In genomic region chr11:42815753-42816152, GRCm38 (mm10) we compare ENCODE assay signal across 15 mouse cellular contexts.
DNase-seq lines count a peak whose midpoint lies in the region; TF ChIP-seq lines count a peak whose summit lies in the region.
"Had no signal": no experiment of that assay in that cellular context is flagged by ENCODE, and none has a peak within 500 bp of the region (broad histone marks: within the 10 kb centered on the region; RNA-seq: fewer than 3 reads in every experiment).

No protein-coding gene starts in this region.

- no peak; the same call in 1 of the 2 replicates for TF ChIP-seq EP300 in CH12.LX (IDR thresholded peaks at IDR 0.05; ENCODE audit: low read length)

- peak overlapping the region in 1 of 3 experiments; percentile 14 for H3K4me3 ChIP-seq in CH12.LX (replicated peaks in 1 of 3; ENCODE audit: low read depth in 2 of 3, low read length in 2 of 3, poor library complexity in 1 of 3)

- no peaks in the 10 kb centered on the region for H3K36me3 ChIP-seq in CH12.LX (replicated peaks in 1 of 2; ENCODE audit: control insufficient read depth in 1 of 2, insufficient read depth in 1 of 2, low read length in 1 of 2)
- H3K36me3 ChIP-seq: G1E had no signal

- peaks cover 3 to 27% of the 10 kb centered on the region in 2 experiments; a peak in 3 of 4 replicates for H3K4me1 ChIP-seq in CH12.LX (ENCODE audit: control insufficient read depth in 1 of 2, insufficient read depth in 2 of 2)

- DNase-seq in CH12.LX (ENCODE audit: extremely low read depth) = peak; percentile 21
- no peak for DNase-seq in cerebellum, adult 9-11 months
- DNase-seq: adrenal gland, adult 2 months; adrenal gland, adult 8-10 months; adrenal gland, postnatal 10 days; adrenal gland, postnatal 14 days; adrenal gland, postnatal 25 days; adrenal gland, postnatal 36 days; B cell, adult 2 months; cerebellum, adult 11 months; cerebellum, adult 11-12 months; cerebellum, adult 18-20 months; cerebellum, adult 2 months; cerebellum, adult 8-10 months had no signal

- dilution Hi-C loops in CH12.LX (cut with MboI; ENCODE audit: extremely low pct_ligation_motif_present, extremely low pct_unique_long_range_greater_than_20kb, low sequenced_read_pairs) = no loop called here

- no peak for TF ChIP-seq POLR2A in CH12.LX (IDR thresholded peaks at IDR 0.05; ENCODE audit: low read depth, low read length)

- H3K9me3 ChIP-seq in CH12.LX (replicated peaks; ENCODE audit: low read length) = peaks cover 8% of the 10 kb centered on the region

- no peak for TF ChIP-seq RAD21 in CH12.LX (IDR thresholded peaks at IDR 0.05; ENCODE audit: low read depth, low read length)

- peak overlapping the region; percentile 90; the same call in 1 of the 2 replicates for H3K4me2 ChIP-seq in CH12.LX (ENCODE audit: insufficient read depth, low read depth, poor library complexity, severe bottlenecking)

- no peaks in the 10 kb centered on the region for H3K79me2 ChIP-seq in CH12.LX (replicated peaks; ENCODE audit: control insufficient read depth, extremely low read depth, insufficient read depth, poor library complexity, severe bottlenecking)

- in situ Hi-C loops in CH12.LX (cut with MboI; ENCODE audit: low pct_ligation_motif_present, low pct_unique_long_range_greater_than_20kb, low sequenced_read_pairs) = no loop called here

- H3K9ac ChIP-seq in CH12.LX (ENCODE audit: insufficient read depth, low read depth) = peak overlapping the region; percentile 47

- H3K27me3 ChIP-seq in CH12.LX (replicated peaks) = no peaks in the 10 kb centered on the region

- TF ChIP-seq CTCF in CH12.LX (conservative IDR thresholded peaks at IDR 0.05 in 1 of 2, IDR thresholded peaks at IDR 0.05 in 1 of 2; ENCODE audit: low read depth in 2 of 2, low read length in 2 of 2) = no peak

- no peak overlapping the region for H3K27ac ChIP-seq in CH12.LX (ENCODE audit: insufficient read depth, low read depth)

TF ChIP-seq in CH12.LX, 34 proteins besides CTCF, POLR2A, EP300 and RAD21:
- TF ChIP-seq PAX5 (IDR thresholded peaks at IDR 0.05; ENCODE audit: low read length) (no peak), TBP (conservative IDR thresholded peaks at IDR 0.05; ENCODE audit: low read depth, low read length) (peak; percentile 57; the same call in 1 of the 2 replicates), ZNF384 (IDR thresholded peaks at IDR 0.05; ENCODE audit: low read depth, low read length) (no peak), JUND (conservative IDR thresholded peaks at IDR 0.05; ENCODE audit: low read depth, low read length) (no peak), MEF2A (IDR thresholded peaks at IDR 0.05; ENCODE audit: borderline replicate concordance, low read depth, low read length) (peak; percentile 56; the same call in 1 of the 2 replicates)
